10 mouse cellular contexts compared by ENCODE assay signal in the genomic region with DNA sequence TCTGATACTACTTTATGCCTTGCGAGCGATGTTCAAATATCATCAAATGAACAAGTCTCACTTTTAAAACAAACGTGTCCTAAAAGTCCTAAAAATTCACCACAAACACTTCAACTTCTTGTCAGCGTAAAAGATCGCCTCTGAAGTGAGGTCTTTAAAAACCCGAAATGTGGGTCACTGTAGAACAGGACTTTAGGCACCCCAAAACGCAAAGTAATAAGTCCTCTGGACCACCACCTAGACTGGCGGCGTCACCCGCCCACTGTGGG.
A peak's percentile ranks its signal among the peaks of the same experiment; 100 is the strongest.
DNase-seq lines count a peak whose midpoint lies in the region; ATAC-seq and TF ChIP-seq lines count a peak whose summit lies in the region.
"Had no signal": no experiment of that assay in that cellular context is flagged by ENCODE, and none has a peak within 500 bp of the region (broad histone marks: within the 10 kb centered on the region; RNA-seq: fewer than 3 reads in every experiment).

No protein-coding gene starts in this region.

- peaks cover 19% of the 10 kb centered on the region for H3K4me1 ChIP-seq in heart, embryonic 16.5 days (ENCODE audit: control insufficient read depth, insufficient read depth, low read length)
- H3K4me1 ChIP-seq in cortical plate, adult 2 months (ENCODE audit: control insufficient read depth, insufficient read depth, low read length) = peaks cover 4% of the 10 kb centered on the region
- H3K4me1 ChIP-seq in hindbrain, embryonic 14.5 days (replicated peaks; ENCODE audit: control insufficient read depth, insufficient read depth, low read length) = no peaks in the 10 kb centered on the region
- H3K4me1 ChIP-seq in midbrain, embryonic 14.5 days (ENCODE audit: control insufficient read depth, insufficient read depth, low read length) = 0 out of 2 replicates have a peak, but pooled peaks cover 5% of the 10 kb centered on the region

- TF ChIP-seq POLR2A in cortical plate, adult 2 months (IDR thresholded peaks at IDR 0.05; ENCODE audit: extremely low read depth, insufficient read depth, low read length) = no peak

- no peak for TF ChIP-seq CTCF in cortical plate, adult 2 months (IDR thresholded peaks at IDR 0.05; ENCODE audit: extremely low read depth, insufficient read depth, low read length)

- H3K27me3 ChIP-seq in heart, embryonic 16.5 days (ENCODE audit: control insufficient read depth, insufficient read depth, low read length) = no peaks in the 10 kb centered on the region
- 0 out of 2 replicates have a peak, but pooled peaks cover 11% of the 10 kb centered on the region for H3K27me3 ChIP-seq in hindbrain, embryonic 14.5 days (ENCODE audit: control insufficient read depth, insufficient read depth, low read length)
- peaks cover 3% of the 10 kb centered on the region; the same call in 1 of the 2 replicates for H3K27me3 ChIP-seq in midbrain, embryonic 14.5 days (ENCODE audit: control insufficient read depth, insufficient read depth, low read length)

- peak overlapping the region; percentile 99 for H3K4me3 ChIP-seq in heart, embryonic 16.5 days (ENCODE audit: low read length)
- H3K4me3 ChIP-seq in cortical plate, adult 2 months (ENCODE audit: insufficient read depth, low read length) = peak overlapping the region; percentile 66
- peak overlapping the region; percentile 71 for H3K4me3 ChIP-seq in hindbrain, embryonic 14.5 days (replicated peaks; ENCODE audit: low read length)
- H3K4me3 ChIP-seq in midbrain, embryonic 14.5 days (replicated peaks; ENCODE audit: low read depth, low read length) = peak overlapping the region; percentile 72

- H3K27ac ChIP-seq in heart, embryonic 16.5 days (ENCODE audit: low read length) = peak overlapping the region; percentile 100
- peak overlapping the region; percentile 91 for H3K27ac ChIP-seq in cortical plate, adult 2 months (ENCODE audit: insufficient read depth, low read length)
- peak overlapping the region; percentile 96 for H3K27ac ChIP-seq in hindbrain, embryonic 14.5 days
- peak overlapping the region; percentile 96 for H3K27ac ChIP-seq in midbrain, embryonic 14.5 days (replicated peaks; ENCODE audit: low read depth, low read length)

- WGBS in heart, embryonic 16.5 days = 2% methylated on average over 10 of the region's 10 CpGs
- WGBS in hindbrain, embryonic 14.5 days = 3% methylated on average over 10 of the region's 10 CpGs
- WGBS in midbrain, embryonic 14.5 days = 2% methylated on average over 10 of the region's 10 CpGs

- peak overlapping the region; percentile 100 for H3K9ac ChIP-seq in heart, embryonic 16.5 days (ENCODE audit: low read length)
- H3K9ac ChIP-seq in hindbrain, embryonic 14.5 days = peak overlapping the region; percentile 97
- peak overlapping the region; percentile 92 for H3K9ac ChIP-seq in midbrain, embryonic 14.5 days (replicated peaks; ENCODE audit: low read length)

- ATAC-seq in heart, embryonic 16.5 days (replicated peaks; ENCODE audit: extremely low read depth, insufficient read depth, low FRiP score) = no peak
- ATAC-seq in hindbrain, embryonic 14.5 days (ENCODE audit: low FRiP score) = no peak
- ATAC-seq in midbrain, embryonic 14.5 days (ENCODE audit: low FRiP score, low TSS enrichment) = no peak

- intact Hi-C loops in heart, postnatal 25 days (cut with DNase I) = loop anchor here (2.0 to 5.0 kb wide), 5 partner anchors 33 to 192 kb away; no protein-coding TSS in a partner anchor
- intact Hi-C loops in gastrocnemius, postnatal 36 days (cut with DNase I) = loop anchor here (5.0 kb wide), 2 partner anchors 62 to 102 kb away; no protein-coding TSS in a partner anchor

- H3K9me3 ChIP-seq in heart, embryonic 16.5 days (replicated peaks; ENCODE audit: control insufficient read depth, low read length) = no peaks in the 10 kb centered on the region
- H3K9me3 ChIP-seq in hindbrain, embryonic 14.5 days (ENCODE audit: control insufficient read depth, low read length) = no peaks in the 10 kb centered on the region
- H3K9me3 ChIP-seq in midbrain, embryonic 14.5 days (ENCODE audit: control insufficient read depth, low read length) = no peaks in the 10 kb centered on the region

- H3K4me2 ChIP-seq in heart, embryonic 16.5 days (ENCODE audit: low read depth, low read length) = peak overlapping the region; percentile 74; the same call in 1 of the 2 replicates
- peak overlapping the region; percentile 82 for H3K4me2 ChIP-seq in hindbrain, embryonic 14.5 days (replicated peaks)
- peak overlapping the region; percentile 98 for H3K4me2 ChIP-seq in midbrain, embryonic 14.5 days (ENCODE audit: low read length)

- no peaks in the 10 kb centered on the region for H3K36me3 ChIP-seq in heart, embryonic 16.5 days (ENCODE audit: control insufficient read depth, insufficient read depth)
- no peaks in the 10 kb centered on the region for H3K36me3 ChIP-seq in hindbrain, embryonic 14.5 days (replicated peaks; ENCODE audit: control insufficient read depth, insufficient read depth)
- no peaks in the 10 kb centered on the region for H3K36me3 ChIP-seq in midbrain, embryonic 14.5 days (ENCODE audit: control insufficient read depth, insufficient read depth, low read length)
- H3K36me3 ChIP-seq: G1E had no signal

- no peak for DNase-seq in heart, postnatal 25 days (ENCODE audit: low spot score)
- peak; percentile 34 for DNase-seq in hindbrain, embryonic 14.5 days (ENCODE audit: low spot score)
- no peak for DNase-seq in midbrain, embryonic 14.5 days
- no peak for DNase-seq in ovary, adult 18-20 months (ENCODE audit: low spot score)
- no peak for DNase-seq in spleen, postnatal 36 days (ENCODE audit: low spot score in 2 of 2)
- DNase-seq in gastrocnemius, postnatal 36 days = no peak
- DNase-seq: cerebellum, adult 11 months had no signal
